Mouse (Mus musculus): ENCODE data around the gene Rab4b. TPM values are rescaled to one million over a fixed set of nuclear protein-coding genes. Genes with fewer than 3 reads are reported as not detected.
A peak's percentile ranks its signal among the peaks of the same experiment; 100 is the strongest.

Rab4b gene
- polyA plus RNA-seq, 1 experiment from 2014 or later, result 76.1 TPM

DNA sequence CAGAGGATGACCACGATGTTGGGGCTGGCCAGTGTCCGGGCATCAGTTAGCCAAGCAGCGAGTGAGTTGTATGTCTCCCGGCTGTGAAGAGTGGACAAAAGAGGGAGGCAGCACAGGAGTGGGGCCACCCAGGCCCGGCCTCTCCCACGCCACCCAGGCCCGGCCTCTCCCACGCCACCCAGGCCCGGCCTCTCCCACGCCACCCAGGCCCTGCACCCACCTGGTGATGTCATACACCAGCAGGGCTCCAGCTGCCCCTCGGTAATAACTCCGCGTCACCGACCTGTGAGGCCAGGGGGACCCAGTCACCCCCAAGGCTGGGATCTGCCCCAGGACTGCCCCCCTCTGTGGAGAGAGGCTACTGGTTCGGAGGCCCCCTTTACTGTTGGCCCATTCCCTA, 4.2 kb downstream of the Rab4b start:
- H3K4me3 ChIP-seq (ENCODE audit: low read length), result no peak overlapping the region
- H3K27ac ChIP-seq (ENCODE audit: low read length), result no peak overlapping the region
- ATAC-seq (ENCODE audit: low read depth), result no peak
- H3K4me1 ChIP-seq (replicated peaks; ENCODE audit: control insufficient read depth, insufficient read depth, low read length), result peaks cover 9% of the 10 kb centered on the region; the same call in 1 of the 2 replicates
- H3K27me3 ChIP-seq (ENCODE audit: control insufficient read depth, insufficient read depth, low read depth, low read length), result no peaks in the 10 kb centered on the region
- no peak overlapping the region for H3K4me2 ChIP-seq (ENCODE audit: low read depth, low read length)
- H3K36me3 ChIP-seq (ENCODE audit: control insufficient read depth, insufficient read depth, low read length), result peaks cover 26% of the 10 kb centered on the region
- H3K9me3 ChIP-seq (ENCODE audit: control insufficient read depth, low read length), result no peaks in the 10 kb centered on the region
- WGBS, result 95% methylated on average over 15 of the region's 15 CpGs
- H3K9ac ChIP-seq (ENCODE audit: low read length), result no peak overlapping the region

DNA sequence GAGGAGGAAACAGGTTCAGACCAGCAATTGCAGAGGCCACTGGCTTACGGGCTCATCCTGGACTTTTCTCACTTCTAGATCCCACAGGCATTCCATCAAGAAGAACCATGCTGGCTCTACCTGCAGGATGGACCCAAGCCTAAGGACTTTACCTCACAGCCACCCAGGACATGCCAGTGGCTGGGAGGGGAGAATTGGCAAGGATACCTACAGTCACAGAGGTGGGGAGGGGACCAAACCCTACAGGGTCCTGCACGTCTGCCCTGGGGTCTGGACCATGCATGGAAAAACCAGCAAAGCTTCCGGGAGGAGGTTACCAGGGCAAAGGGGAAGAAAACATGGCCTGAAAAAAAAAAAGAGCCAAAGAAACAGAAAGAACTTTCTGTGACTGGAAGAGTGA, 7.7 kb downstream of the Rab4b start:
- Histone ChIP-seq H3K4me1 (replicated peaks; ENCODE audit: control insufficient read depth, insufficient read depth, low read length) (peaks cover 9% of the 10 kb centered on the region), H3K27me3 (ENCODE audit: control insufficient read depth, insufficient read depth, low read depth, low read length) (no peaks in the 10 kb centered on the region), H3K9me3 (ENCODE audit: control insufficient read depth, low read length) (no peaks in the 10 kb centered on the region), H3K4me2 (ENCODE audit: low read depth, low read length) (no peak overlapping the region), H3K9ac (ENCODE audit: low read length) (no peak overlapping the region), H3K36me3 (ENCODE audit: control insufficient read depth, insufficient read depth, low read length) (peaks cover 26% of the 10 kb centered on the region), H3K4me3 (ENCODE audit: low read length) (no peak overlapping the region), H3K27ac (ENCODE audit: low read length) (no peak overlapping the region)
- ATAC-seq (ENCODE audit: low read depth), result no peak
- 87% methylated on average over 3 of the region's 3 CpGs for WGBS

DNA sequence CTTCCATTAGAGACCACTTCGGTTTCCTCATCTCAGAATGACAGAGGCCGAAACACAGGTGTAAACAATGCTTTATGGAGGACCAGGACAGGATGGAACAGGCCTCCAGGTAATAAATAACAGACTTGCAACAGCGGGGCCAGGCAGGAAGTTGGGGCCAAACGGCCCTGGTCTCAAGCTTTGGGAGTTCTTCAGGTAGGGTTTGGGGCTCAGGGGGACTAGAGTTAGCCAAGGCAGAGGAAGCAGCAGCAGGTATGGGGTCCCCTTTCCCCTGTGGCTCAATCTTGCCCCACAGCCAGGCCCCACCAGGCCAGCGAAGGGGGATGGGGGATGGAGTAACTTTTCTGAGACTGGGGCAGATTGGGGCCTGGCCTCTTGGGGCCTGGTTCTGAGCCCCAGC, 10.3 kb downstream of the Rab4b start:
- Histone ChIP-seq H3K4me3 (ENCODE audit: low read length) (no peak overlapping the region), H3K4me2 (ENCODE audit: low read depth, low read length) (no peak overlapping the region), H3K9me3 (ENCODE audit: control insufficient read depth, low read length) (no peaks in the 10 kb centered on the region), H3K36me3 (ENCODE audit: control insufficient read depth, insufficient read depth, low read length) (peaks cover 27% of the 10 kb centered on the region), H3K9ac (ENCODE audit: low read length) (no peak overlapping the region), H3K4me1 (replicated peaks; ENCODE audit: control insufficient read depth, insufficient read depth, low read length) (peaks cover 31% of the 10 kb centered on the region), H3K27ac (ENCODE audit: low read length) (no peak overlapping the region), H3K27me3 (ENCODE audit: control insufficient read depth, insufficient read depth, low read depth, low read length) (no peaks in the 10 kb centered on the region)
- 83% methylated on average over 5 of the region's 5 CpGs for WGBS
- ATAC-seq (ENCODE audit: low read depth), result no peak

DNA sequence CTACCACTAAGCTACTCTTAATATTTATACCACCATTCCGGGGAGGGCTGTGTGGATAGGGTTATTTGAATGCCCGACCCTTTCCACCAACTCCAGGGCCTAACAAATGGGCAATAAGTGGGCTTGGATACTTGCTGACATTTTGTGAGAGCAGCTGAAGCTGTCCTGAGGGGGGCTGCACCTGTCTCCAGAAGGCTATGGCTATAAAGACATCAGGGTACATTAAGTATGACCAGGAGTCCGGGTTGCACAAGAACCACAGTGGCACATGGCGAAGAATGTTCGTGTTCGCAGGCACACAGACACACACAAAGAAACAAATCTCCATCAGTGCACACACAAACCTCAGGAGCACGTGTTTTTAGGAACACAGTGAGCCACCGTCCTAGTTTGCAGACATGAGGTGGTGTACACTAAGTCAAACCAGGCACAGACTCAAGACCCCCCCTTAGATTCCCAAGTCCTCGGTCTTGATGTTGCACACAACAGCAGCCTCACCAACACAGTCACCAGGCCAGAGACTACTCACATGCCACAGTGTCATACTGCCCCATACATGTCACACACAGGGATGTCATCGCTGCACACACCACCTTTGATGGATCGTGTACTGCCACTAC, 11.1 kb downstream of the Rab4b start:
- Histone ChIP-seq H3K9ac (ENCODE audit: low read length) (peak overlapping the region; percentile 92), H3K9me3 (ENCODE audit: control insufficient read depth, low read length) (no peaks in the 10 kb centered on the region), H3K4me3 (ENCODE audit: low read length) (peak overlapping the region; percentile 62), H3K27me3 (ENCODE audit: control insufficient read depth, insufficient read depth, low read depth, low read length) (no peaks in the 10 kb centered on the region), H3K36me3 (ENCODE audit: control insufficient read depth, insufficient read depth, low read length) (peaks cover 23% of the 10 kb centered on the region), H3K4me2 (ENCODE audit: low read depth, low read length) (peak overlapping the region; percentile 89), H3K4me1 (replicated peaks; ENCODE audit: control insufficient read depth, insufficient read depth, low read length) (peaks cover 37% of the 10 kb centered on the region), H3K27ac (ENCODE audit: low read length) (peak overlapping the region; percentile 99)
- no peak for ATAC-seq (ENCODE audit: low read depth)
- WGBS, result 67% methylated on average over 11 of the region's 11 CpGs

DNA sequence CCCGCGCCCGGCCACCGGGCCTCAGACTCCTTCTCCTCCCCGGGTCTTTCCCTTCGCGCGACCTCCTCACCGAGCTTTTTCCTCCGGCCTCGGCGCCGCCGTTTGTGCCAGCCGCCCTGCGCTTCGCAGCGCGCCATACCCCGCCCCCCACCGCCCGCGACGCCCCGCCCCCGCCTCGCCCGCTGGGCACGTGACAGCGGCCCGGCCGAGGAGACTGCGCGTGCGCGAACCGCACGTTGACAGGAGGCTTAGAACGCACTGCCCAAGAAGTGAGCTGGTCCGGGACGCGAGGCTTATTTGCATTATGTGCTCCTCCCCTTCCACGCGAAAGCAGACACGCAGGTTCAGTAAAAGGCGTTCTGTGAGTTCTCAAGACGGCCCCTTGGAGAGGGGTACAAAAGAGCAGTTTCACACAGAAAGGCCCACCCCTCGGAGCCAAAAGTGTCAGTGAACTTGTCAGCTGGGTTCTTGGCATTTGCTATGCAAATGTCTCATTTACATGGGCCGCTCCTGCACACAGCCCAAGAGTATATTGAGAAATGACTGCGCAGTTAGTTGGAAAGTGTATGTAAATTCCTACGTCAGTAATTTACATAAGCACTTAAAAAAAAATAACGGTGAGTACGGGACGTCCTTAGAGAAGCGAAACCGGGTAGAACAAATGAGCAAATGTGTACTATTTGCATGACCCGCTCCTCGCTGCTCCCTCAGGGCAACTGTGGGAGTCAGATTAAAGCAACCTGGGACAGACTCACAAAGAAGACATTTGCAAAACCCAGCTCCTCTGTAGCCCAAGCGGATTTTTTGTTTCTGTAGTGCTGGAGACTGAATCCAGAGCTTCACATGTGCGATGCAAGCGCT, 11.9 kb downstream of the Rab4b start, which contains the start of gene Egln2:
TSS of gene Egln2 (minus strand) at position 189 of the 861 bp plus-strand sequence.
- Histone ChIP-seq H3K27ac (ENCODE audit: low read length) (peak within 1 kb of the TSS; percentile 99), H3K9me3 (ENCODE audit: control insufficient read depth, low read length) (no peaks in the 10 kb centered on the region), H3K4me3 (ENCODE audit: low read length) (peak within 1 kb of the TSS; percentile 62), H3K9ac (ENCODE audit: low read length) (peak within 1 kb of the TSS; percentile 92), H3K4me2 (ENCODE audit: low read depth, low read length) (peak within 1 kb of the TSS; percentile 89), H3K4me1 (replicated peaks; ENCODE audit: control insufficient read depth, insufficient read depth, low read length) (peaks cover 41% of the 10 kb centered on the region), H3K27me3 (ENCODE audit: control insufficient read depth, insufficient read depth, low read depth, low read length) (no peaks in the 10 kb centered on the region), H3K36me3 (ENCODE audit: control insufficient read depth, insufficient read depth, low read length) (peaks cover 19% of the 10 kb centered on the region)
- 2% methylated on average over 61 of the region's 61 CpGs for WGBS
- ATAC-seq (ENCODE audit: low read depth), result peak; percentile 88

DNA sequence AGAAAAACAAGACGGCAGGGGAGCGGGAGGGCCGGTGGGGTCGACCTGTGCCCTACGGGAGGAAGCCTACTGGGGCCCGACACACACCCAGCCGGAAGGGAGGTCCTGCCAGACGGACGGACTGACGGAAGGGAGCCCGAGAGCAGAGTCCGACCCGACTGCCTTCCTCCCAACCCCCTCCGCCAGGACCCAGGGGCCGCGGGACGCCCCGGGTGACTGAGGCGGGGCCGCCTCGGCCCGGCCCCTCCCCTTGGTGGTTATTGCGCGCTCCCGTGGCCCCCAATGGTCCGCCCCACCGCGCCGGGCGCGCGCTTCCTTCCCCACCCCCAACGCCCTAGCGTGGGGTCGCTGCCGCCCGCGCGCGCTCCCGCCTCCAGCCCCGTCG, 12.5 kb downstream of the Rab4b start:
- H3K27ac ChIP-seq (ENCODE audit: low read length), result peak overlapping the region; percentile 99
- H3K27me3 ChIP-seq (ENCODE audit: control insufficient read depth, insufficient read depth, low read depth, low read length), result no peaks in the 10 kb centered on the region
- H3K9me3 ChIP-seq (ENCODE audit: control insufficient read depth, low read length), result no peaks in the 10 kb centered on the region
- peak overlapping the region; percentile 89 for H3K4me2 ChIP-seq (ENCODE audit: low read depth, low read length)
- ATAC-seq (ENCODE audit: low read depth), result peak; percentile 84
- H3K9ac ChIP-seq (ENCODE audit: low read length), result peak overlapping the region; percentile 92
- WGBS, result 0% methylated on average over 8 of the region's 43 CpGs
- peaks cover 18% of the 10 kb centered on the region for H3K36me3 ChIP-seq (ENCODE audit: control insufficient read depth, insufficient read depth, low read length)
- H3K4me3 ChIP-seq (ENCODE audit: low read length), result peak overlapping the region; percentile 62
- peaks cover 41% of the 10 kb centered on the region for H3K4me1 ChIP-seq (replicated peaks; ENCODE audit: control insufficient read depth, insufficient read depth, low read length)

DNA sequence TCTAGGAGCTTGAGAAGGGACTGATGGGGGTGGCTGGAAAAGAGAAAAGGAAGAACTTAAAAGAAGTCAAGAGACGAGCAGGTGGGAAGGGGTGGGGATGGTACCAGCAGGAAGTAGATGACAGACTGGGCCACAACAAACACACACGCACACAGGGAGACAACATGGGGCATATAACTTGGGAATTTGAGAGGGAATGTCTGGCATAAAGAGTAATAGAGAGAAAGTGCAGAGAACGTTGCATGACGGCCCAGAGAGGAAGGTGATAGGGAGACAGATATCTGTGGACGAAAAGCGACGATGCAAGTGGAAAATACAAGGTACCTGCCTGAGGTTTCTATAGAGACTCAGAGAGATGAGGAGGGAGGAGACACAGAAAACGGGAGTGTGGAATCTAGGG, 13.0 kb downstream of the Rab4b start:
- ATAC-seq (ENCODE audit: low read depth), result no peak
- Histone ChIP-seq H3K4me1 (replicated peaks; ENCODE audit: control insufficient read depth, insufficient read depth, low read length) (peaks cover 46% of the 10 kb centered on the region), H3K27me3 (ENCODE audit: control insufficient read depth, insufficient read depth, low read depth, low read length) (no peaks in the 10 kb centered on the region), H3K36me3 (ENCODE audit: control insufficient read depth, insufficient read depth, low read length) (peaks cover 13% of the 10 kb centered on the region), H3K27ac (ENCODE audit: low read length) (peak overlapping the region; percentile 99), H3K4me3 (ENCODE audit: low read length) (peak overlapping the region; percentile 62), H3K9ac (ENCODE audit: low read length) (peak overlapping the region; percentile 92), H3K4me2 (ENCODE audit: low read depth, low read length) (peak overlapping the region; percentile 89), H3K9me3 (ENCODE audit: control insufficient read depth, low read length) (no peaks in the 10 kb centered on the region)
- WGBS, result 2% methylated on average over 8 of the region's 8 CpGs

DNA sequence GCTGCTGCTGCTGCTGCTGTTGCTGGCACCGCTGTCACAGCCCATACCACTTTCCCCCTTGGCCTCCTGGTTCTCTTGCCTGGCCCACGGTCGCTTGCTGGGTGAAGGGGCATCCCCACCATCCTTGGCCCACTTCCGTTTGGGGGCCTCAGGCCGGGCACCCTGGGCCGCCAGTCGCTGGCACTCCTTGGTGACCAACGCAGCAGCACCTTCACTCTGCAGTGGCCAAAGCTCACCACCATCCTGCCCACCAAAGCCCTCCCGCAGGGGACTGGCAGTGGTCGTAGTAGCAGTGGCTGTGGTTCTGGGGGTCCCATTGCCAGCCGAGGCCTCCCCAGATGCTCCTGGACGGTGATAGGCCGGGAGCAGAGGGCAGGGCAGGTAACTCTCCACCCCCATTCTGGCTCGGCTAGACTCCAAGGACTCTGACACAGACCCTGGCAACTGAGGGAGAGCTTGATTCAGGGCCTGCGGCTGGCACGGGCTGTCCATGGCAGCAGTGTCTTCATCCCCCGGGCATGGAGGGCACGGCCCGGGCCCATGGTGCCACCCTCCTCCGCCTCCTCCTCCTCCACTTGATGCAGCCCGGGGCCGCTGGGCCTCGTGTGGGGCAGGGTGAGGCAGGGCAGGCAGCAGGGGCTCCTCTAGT, 13.6 kb downstream of the Rab4b start:
- ATAC-seq (ENCODE audit: low read depth), result no peak
- Histone ChIP-seq H3K9me3 (ENCODE audit: control insufficient read depth, low read length) (no peaks in the 10 kb centered on the region), H3K4me2 (ENCODE audit: low read depth, low read length) (peak overlapping the region; percentile 89), H3K4me3 (ENCODE audit: low read length) (peak overlapping the region; percentile 62), H3K4me1 (replicated peaks; ENCODE audit: control insufficient read depth, insufficient read depth, low read length) (peaks cover 52% of the 10 kb centered on the region), H3K36me3 (ENCODE audit: control insufficient read depth, insufficient read depth, low read length) (peaks cover 10% of the 10 kb centered on the region), H3K9ac (ENCODE audit: low read length) (peak overlapping the region; percentile 92), H3K27ac (ENCODE audit: low read length) (peak overlapping the region; percentile 99; the same call in 1 of the 2 replicates), H3K27me3 (ENCODE audit: control insufficient read depth, insufficient read depth, low read depth, low read length) (no peaks in the 10 kb centered on the region)
- 56% methylated on average over 23 of the region's 23 CpGs for WGBS
